Mouse (Mus musculus) intestine, embryonic 16.5 days (tissue): Measurements from ENCODE around the gene Dusp27. TPM values are rescaled to one million over a fixed set of nuclear protein-coding genes. Genes with fewer than 3 reads are reported as not detected.
A peak's percentile ranks its signal among the peaks of the same experiment; 100 is the strongest.

ENCODE experiments used
- ATAC-seq: fragments of 200-750 bp; cut with Nextera tagmentation; 2 replicates; pipeline ENCODE4 v1.8.0; 2017; ENCODE audit warnings: moderate TSS enrichment, moderate library complexity
- H3K27ac ChIP-seq: fragments of 300-500 bp; sonication (generic); 2 replicates; pipeline ENCODE4 v1.5.1; 2014; ENCODE audit warnings: mild to moderate bottlenecking, low read length
- H3K27me3 ChIP-seq: fragments of 300-500 bp; sonication (generic); replicated peaks from 2 replicates; pipeline ENCODE4 v1.6.1; 2014; ENCODE audit warnings: low read length, control low read depth, mixed read lengths; ENCODE audit not compliant: control insufficient read depth, insufficient read depth
- H3K36me3 ChIP-seq: fragments of 300-500 bp; sonication (generic); 2 replicates; pipeline ENCODE4 v1.6.1; 2014; ENCODE audit warnings: low read length, control low read depth; ENCODE audit not compliant: control insufficient read depth, insufficient read depth
- H3K4me1 ChIP-seq: fragments of 300-500 bp; sonication (generic); 2 replicates; pipeline ENCODE4 v1.6.1; 2014; ENCODE audit warnings: low read length, control low read depth, mixed read lengths; ENCODE audit not compliant: control insufficient read depth, insufficient read depth
- H3K4me2 ChIP-seq: fragments of 300-500 bp; sonication (generic); 2 replicates; pipeline ENCODE4 v1.6.1; 2014; ENCODE audit warnings: low read depth, low read length, control low read depth
- H3K4me3 ChIP-seq: fragments of 300-500 bp; sonication (generic); 2 replicates; pipeline ENCODE4 v1.5.1; 2014; ENCODE audit warnings: mild to moderate bottlenecking, low read length
- H3K9ac ChIP-seq: fragments of 300-500 bp; sonication (generic); 2 replicates; pipeline ENCODE4 v1.6.1; 2014; ENCODE audit warnings: low read depth, low read length
- H3K9me3 ChIP-seq: fragments of 300-500 bp; sonication (generic); 2 replicates; pipeline ENCODE4 v1.6.1; 2016; ENCODE audit warnings: low read length, control low read depth; ENCODE audit not compliant: control insufficient read depth
- WGBS: fragments of 180-500 bp; shearing (Covaris S2); extraction: QIAGEN DNeasy Blood & Tissue Kit; methylation state at CpG from one replicate; pipeline ENCODE4 v1.1.7; 2014; 5-methylcytosine and 5-hydroxymethylcytosine counted together
- polyA plus RNA-seq: library from polyadenylated mRNA; unstranded; fragments of >200 nt; fragmentation: Nextera tagmentation; extraction: Ambion mirVana; gene quantifications from 2 replicates; pipeline ENCODE4 v1.2.1, GENCODE M21; 2015

Gene Dusp27
- polyA plus RNA-seq, 1 experiment from 2014 or later: 1.7 TPM

GRCm38 (mm10) chr1:166060406-166060805 is 67.3 kb downstream of the Dusp27 start:
- H3K4me3 ChIP-seq: no peak overlapping the region
- H3K9ac ChIP-seq: no peak overlapping the region
- H3K4me2 ChIP-seq: no peak overlapping the region
- 40% methylated on average over 1 of the region's 1 CpGs for WGBS
- H3K27me3 ChIP-seq: no peaks in the 10 kb centered on the region
- no peaks in the 10 kb centered on the region for H3K9me3 ChIP-seq
- 0 out of 2 replicates have a peak, but pooled peaks cover 2% of the 10 kb centered on the region for H3K4me1 ChIP-seq
- H3K27ac ChIP-seq: no peak overlapping the region
- no peak for ATAC-seq
- H3K36me3 ChIP-seq: no peaks in the 10 kb centered on the region

- no peak for ATAC-seq
- no peaks in the 10 kb centered on the region for H3K36me3 ChIP-seq
- 55% methylated on average over 9 of the region's 9 CpGs for WGBS
- H3K4me1 ChIP-seq: peaks cover 5% of the 10 kb centered on the region; the same call in 1 of the 2 replicates
- H3K4me2 ChIP-seq: no peak overlapping the region
- no peaks in the 10 kb centered on the region for H3K9me3 ChIP-seq
- no peak overlapping the region for H3K9ac ChIP-seq
- H3K27ac ChIP-seq: no peak overlapping the region
- H3K4me3 ChIP-seq: no peak overlapping the region
- H3K27me3 ChIP-seq: no peaks in the 10 kb centered on the region
Measured at GRCm38 (mm10) chr1:166056098-166056756, 71.5 kb downstream of the Dusp27 start.

- peaks cover 13% of the 10 kb centered on the region for H3K4me1 ChIP-seq
- H3K27me3 ChIP-seq: no peaks in the 10 kb centered on the region
- H3K4me2 ChIP-seq: no peak overlapping the region
- H3K9ac ChIP-seq: no peak overlapping the region
- WGBS: 30% methylated on average over 10 of the region's 10 CpGs
- no peak for ATAC-seq
- no peaks in the 10 kb centered on the region for H3K9me3 ChIP-seq
- no peaks in the 10 kb centered on the region for H3K36me3 ChIP-seq
- no peak overlapping the region for H3K4me3 ChIP-seq
- no peak overlapping the region for H3K27ac ChIP-seq
Measured at GRCm38 (mm10) chr1:166053285-166053955, 74.3 kb downstream of the Dusp27 start.

GRCm38 (mm10) chr1:166049046-166049827 is 78.5 kb downstream of the Dusp27 start:
- no peaks in the 10 kb centered on the region for H3K36me3 ChIP-seq
- peak overlapping the region; percentile 86 for H3K4me2 ChIP-seq
- ATAC-seq: peak; percentile 37; the same call in 1 of the 2 replicates
- H3K4me1 ChIP-seq: peaks cover 28% of the 10 kb centered on the region
- no peak overlapping the region for H3K27ac ChIP-seq
- peak overlapping the region; percentile 50; the same call in 1 of the 2 replicates for H3K9ac ChIP-seq
- H3K9me3 ChIP-seq: no peaks in the 10 kb centered on the region
- peak overlapping the region; percentile 50 for H3K4me3 ChIP-seq
- 22% methylated on average over 11 of the region's 11 CpGs for WGBS
- no peaks in the 10 kb centered on the region for H3K27me3 ChIP-seq

GRCm38 (mm10) chr1:166048230-166048911 is 79.4 kb downstream of the Dusp27 start:
- Histone ChIP-seq H3K4me2 (peak overlapping the region; percentile 86), H3K4me1 (peaks cover 24% of the 10 kb centered on the region), H3K9ac (peak overlapping the region; percentile 50), H3K36me3 (no peaks in the 10 kb centered on the region), H3K4me3 (peak overlapping the region; percentile 50), H3K27me3 (no peaks in the 10 kb centered on the region), H3K9me3 (no peaks in the 10 kb centered on the region), H3K27ac (no peak overlapping the region)
- WGBS: 0% methylated on average over 23 of the region's 23 CpGs
- peak; percentile 58 for ATAC-seq

Other genes starting within 250 kb of the Dusp27 start
- 8.3 and 8.4 TPM in 2 replicates for gene Pou2f1, start 125.2 kb downstream of the Dusp27 start, polyA plus RNA-seq
- gene Gpa33, start 2.3 kb upstream of the Dusp27 start, polyA plus RNA-seq: 79.6 and 86.9 TPM in 2 replicates
- not detected in 2 replicates for gene Mael, start 110.8 kb upstream of the Dusp27 start, polyA plus RNA-seq
- 0.27 and 0.37 TPM in 2 replicates for gene Ildr2, start 126.2 kb upstream of the Dusp27 start, polyA plus RNA-seq